Mouse (Mus musculus) forebrain, embryonic 10.5 days (tissue): ENCODE measurements at regions not wholly inside any gene's neighbourhood (a gene's known extent, or its start where the extent isn't known, plus 50 kb on each side); places are given as distances from the start of the nearest gene placed in this dataset.

Experiments used
- DNase-seq: peaks from one replicate; pipeline ENCODE4 v3.0.0-alpha.2; 2017; ENCODE audit warnings: low spot score; ENCODE audit errors: extremely low spot score
- H3K27ac ChIP-seq: fragments of 300-500 bp; sonication (generic); 2 replicates; pipeline ENCODE4 v1.5.1; 2016; ENCODE audit warnings: mild to moderate bottlenecking
- H3K27me3 ChIP-seq: fragments of 300-500 bp; sonication (generic); 2 replicates; pipeline ENCODE4 v1.6.1; 2016; ENCODE audit warnings: mild to moderate bottlenecking; ENCODE audit not compliant: poor library complexity, severe bottlenecking
- H3K36me3 ChIP-seq: fragments of 300-500 bp; sonication (generic); replicated peaks from 2 replicates; pipeline ENCODE4 v1.6.1; 2016; ENCODE audit warnings: mild to moderate bottlenecking, moderate library complexity
- H3K4me1 ChIP-seq: fragments of 300-500 bp; sonication (generic); 2 replicates; pipeline ENCODE4 v1.6.1; 2016
- H3K4me3 ChIP-seq: fragments of 300-500 bp; sonication (generic); 2 replicates; pipeline ENCODE4 v1.5.1; 2016; ENCODE audit warnings: mild to moderate bottlenecking, moderate library complexity
- H3K9me3 ChIP-seq: fragments of 300-500 bp; sonication (generic); 2 replicates; pipeline ENCODE4 v1.6.1; 2016; ENCODE audit warnings: mild to moderate bottlenecking, moderate library complexity
- WGBS: fragments of 180-500 bp; shearing (Covaris S2); methylation state at CpG from one replicate; pipeline ENCODE4 v1.1.7; 2016; 5-methylcytosine and 5-hydroxymethylcytosine counted together

GRCm38 (mm10) chr4:105332081-105332480 is 174.9 kb downstream of the Plpp3 start:
- no peak for DNase-seq
- H3K27me3 ChIP-seq, result no peaks in the 10 kb centered on the region
- peak overlapping the region; percentile 44; the same call in 1 of the 2 replicates for H3K27ac ChIP-seq
- no peaks in the 10 kb centered on the region for H3K36me3 ChIP-seq
- no peaks in the 10 kb centered on the region for H3K9me3 ChIP-seq
- WGBS, result 90% methylated on average over 10 of the region's 10 CpGs
- H3K4me3 ChIP-seq, result no peak overlapping the region
- peaks cover 44% of the 10 kb centered on the region for H3K4me1 ChIP-seq

GRCm38 (mm10) chr4:105335872-105336271 is 178.7 kb downstream of the Plpp3 start:
- Histone ChIP-seq H3K4me1 (peaks cover 27% of the 10 kb centered on the region), H3K27ac (peak overlapping the region; percentile 57), H3K9me3 (no peaks in the 10 kb centered on the region), H3K4me3 (no peak overlapping the region), H3K27me3 (no peaks in the 10 kb centered on the region), H3K36me3 (no peaks in the 10 kb centered on the region)
- DNase-seq, result no peak
- 31% methylated on average over 1 of the region's 1 CpGs for WGBS

GRCm38 (mm10) chr4:105336557-105336956 is 179.4 kb downstream of the Plpp3 start:
- Histone ChIP-seq H3K9me3 (no peaks in the 10 kb centered on the region), H3K27me3 (no peaks in the 10 kb centered on the region), H3K4me1 (peaks cover 27% of the 10 kb centered on the region), H3K36me3 (no peaks in the 10 kb centered on the region), H3K27ac (peak overlapping the region; percentile 68), H3K4me3 (no peak overlapping the region)
- DNase-seq, result no peak
- WGBS, result 66% methylated on average over 4 of the region's 4 CpGs

- Histone ChIP-seq H3K9me3 (no peaks in the 10 kb centered on the region), H3K4me1 (peaks cover 27% of the 10 kb centered on the region), H3K4me3 (no peak overlapping the region), H3K27ac (no peak overlapping the region), H3K27me3 (no peaks in the 10 kb centered on the region), H3K36me3 (no peaks in the 10 kb centered on the region)
- DNase-seq, result no peak
- 85% methylated on average over 7 of the region's 7 CpGs for WGBS
Measured at GRCm38 (mm10) chr4:105338131-105338530, 181.0 kb downstream of the Plpp3 start.

- no peak overlapping the region for H3K27ac ChIP-seq
- DNase-seq, result no peak
Measured at GRCm38 (mm10) chr4:105338861-105339260, 181.7 kb downstream of the Plpp3 start.

GRCm38 (mm10) chr4:105341274-105341673 is 184.1 kb downstream of the Plpp3 start:
- Histone ChIP-seq H3K9me3 (no peaks in the 10 kb centered on the region), H3K4me3 (no peak overlapping the region), H3K4me1 (peaks cover 5% of the 10 kb centered on the region), H3K27me3 (no peaks in the 10 kb centered on the region), H3K36me3 (no peaks in the 10 kb centered on the region), H3K27ac (no peak overlapping the region)
- no peak for DNase-seq
- 92% methylated on average over 7 of the region's 7 CpGs for WGBS

More at GRCm38 (mm10) chr4:105338861-105339260, 181.7 kb downstream of the Plpp3 start:
- no peaks in the 10 kb centered on the region for H3K27me3 ChIP-seq
- H3K4me1 ChIP-seq, result peaks cover 25% of the 10 kb centered on the region
- H3K9me3 ChIP-seq, result no peaks in the 10 kb centered on the region
- H3K36me3 ChIP-seq, result no peaks in the 10 kb centered on the region
- WGBS, result 87% methylated on average over 7 of the region's 7 CpGs
- H3K4me3 ChIP-seq, result no peak overlapping the region

GRCm38 (mm10) chr4:105346846-105347245 is 189.7 kb downstream of the Plpp3 start:
- Histone ChIP-seq H3K9me3 (no peaks in the 10 kb centered on the region), H3K27ac (no peak overlapping the region), H3K36me3 (no peaks in the 10 kb centered on the region), H3K4me3 (no peak overlapping the region), H3K4me1 (peaks cover 1% of the 10 kb centered on the region), H3K27me3 (no peaks in the 10 kb centered on the region)
- WGBS, result 92% methylated on average over 8 of the region's 8 CpGs
- no peak for DNase-seq

GRCm38 (mm10) chr4:105347911-105348310 is 190.8 kb downstream of the Plpp3 start:
- Histone ChIP-seq H3K4me1 (peaks cover 9% of the 10 kb centered on the region), H3K27me3 (no peaks in the 10 kb centered on the region), H3K27ac (no peak overlapping the region), H3K4me3 (no peak overlapping the region), H3K9me3 (no peaks in the 10 kb centered on the region), H3K36me3 (no peaks in the 10 kb centered on the region)
- DNase-seq, result no peak
- 89% methylated on average over 8 of the region's 8 CpGs for whole genome bisulfite sequencing

GRCm38 (mm10) chr4:105349316-105350207 is 192.4 kb downstream of the Plpp3 start:
- 89% methylated on average over 8 of the region's 8 CpGs for WGBS
- H3K36me3 ChIP-seq, result no peaks in the 10 kb centered on the region
- no peak overlapping the region for H3K4me3 ChIP-seq
- no peak for DNase-seq
- no peak overlapping the region for H3K27ac ChIP-seq
- no peaks in the 10 kb centered on the region for H3K27me3 ChIP-seq
- H3K9me3 ChIP-seq, result no peaks in the 10 kb centered on the region
- peaks cover 13% of the 10 kb centered on the region for H3K4me1 ChIP-seq

GRCm38 (mm10) chr4:105352342-105352741 is 195.2 kb downstream of the Plpp3 start:
- H3K9me3 ChIP-seq, result no peaks in the 10 kb centered on the region
- H3K27ac ChIP-seq, result 0 out of 2 replicates have a peak overlapping the region, but pooled peaks have one; percentile 1

GRCm38 (mm10) chr4:105352953-105353352 is 195.8 kb downstream of the Plpp3 start:
- H3K4me1 ChIP-seq, result peaks cover 25% of the 10 kb centered on the region
- 90% methylated on average over 3 of the region's 3 CpGs for WGBS
- no peaks in the 10 kb centered on the region for H3K36me3 ChIP-seq
- H3K9me3 ChIP-seq, result no peaks in the 10 kb centered on the region
- DNase-seq, result no peak
- H3K27me3 ChIP-seq, result no peaks in the 10 kb centered on the region
- peak overlapping the region; percentile 1; the same call in 1 of the 2 replicates for H3K27ac ChIP-seq
- H3K4me3 ChIP-seq, result no peak overlapping the region

More at GRCm38 (mm10) chr4:105352342-105352741, 195.2 kb downstream of the Plpp3 start:
- DNase-seq, result no peak
- H3K4me3 ChIP-seq, result no peak overlapping the region
- no peaks in the 10 kb centered on the region for H3K36me3 ChIP-seq
- H3K4me1 ChIP-seq, result peaks cover 25% of the 10 kb centered on the region
- WGBS, result 70% methylated on average over 7 of the region's 7 CpGs
- H3K27me3 ChIP-seq, result no peaks in the 10 kb centered on the region

GRCm38 (mm10) chr4:105354097-105354496 is 196.9 kb downstream of the Plpp3 start:
- Histone ChIP-seq H3K4me1 (peaks cover 25% of the 10 kb centered on the region), H3K4me3 (no peak overlapping the region), H3K36me3 (no peaks in the 10 kb centered on the region), H3K27ac (no peak overlapping the region), H3K27me3 (no peaks in the 10 kb centered on the region), H3K9me3 (no peaks in the 10 kb centered on the region)
- 83% methylated on average over 8 of the region's 8 CpGs for WGBS
- DNase-seq, result no peak

GRCm38 (mm10) chr4:105356616-105357015 is 199.5 kb downstream of the Plpp3 start:
- no peak for DNase-seq
- H3K27ac ChIP-seq, result peak overlapping the region; percentile 64
- 49% methylated on average over 3 of the region's 3 CpGs for WGBS
- H3K36me3 ChIP-seq, result no peaks in the 10 kb centered on the region
- H3K9me3 ChIP-seq, result no peaks in the 10 kb centered on the region
- peaks cover 25% of the 10 kb centered on the region for H3K4me1 ChIP-seq
- no peak overlapping the region for H3K4me3 ChIP-seq
- no peaks in the 10 kb centered on the region for H3K27me3 ChIP-seq
